Mouse (Mus musculus): ENCODE results near the gene Gm6096.

DNA sequence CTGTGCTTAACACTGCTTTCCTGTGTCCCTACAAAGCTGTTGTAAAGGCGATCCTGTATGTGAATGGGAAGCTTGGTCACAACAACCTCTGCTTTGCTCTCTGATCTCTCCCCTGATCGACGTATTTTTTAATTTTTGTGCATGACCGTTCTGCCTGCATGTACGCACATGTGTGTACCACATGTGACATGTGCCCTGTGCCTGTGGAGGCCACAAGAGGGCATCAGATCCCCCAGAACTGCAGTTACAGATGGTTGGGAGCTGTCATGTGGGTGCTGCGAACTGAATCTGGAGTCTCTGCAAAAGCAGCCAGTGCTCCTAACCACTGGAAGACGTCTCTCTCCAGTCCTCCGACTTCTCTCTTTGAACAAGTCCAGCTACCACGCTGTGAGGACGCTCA, 28.5 kb upstream of the Gm6096 start:
- TF ChIP-seq CTCF (conservative IDR thresholded peaks at IDR 0.05; ENCODE audit: low read length): peak; percentile 27; the same call in 1 of the 2 replicates
- TF ChIP-seq POU5F1 (IDR thresholded peaks at IDR 0.05; ENCODE audit: borderline replicate concordance, low read length): no peak
- no peak for TF ChIP-seq NANOG (IDR thresholded peaks at IDR 0.05; ENCODE audit: borderline replicate concordance, low read length)

Data from E14TG2a.4 (cell line).